Mouse (Mus musculus): ENCODE measurements around the gene Nfic.

GRCm38 (mm10) chr10:81358209-81358608, 97.2 kb downstream of the Nfic start:
- TF ChIP-seq CTCF (IDR thresholded peaks at IDR 0.05; ENCODE audit: extremely low read depth, insufficient read length, insufficient replicate concordance, low read depth, low read length) = no peak
- TF ChIP-seq POLR2A (IDR thresholded peaks at IDR 0.05; ENCODE audit: low read depth, low read length) = no peak
